16 mouse cellular contexts compared by ENCODE assay signal in the genomic region with DNA sequence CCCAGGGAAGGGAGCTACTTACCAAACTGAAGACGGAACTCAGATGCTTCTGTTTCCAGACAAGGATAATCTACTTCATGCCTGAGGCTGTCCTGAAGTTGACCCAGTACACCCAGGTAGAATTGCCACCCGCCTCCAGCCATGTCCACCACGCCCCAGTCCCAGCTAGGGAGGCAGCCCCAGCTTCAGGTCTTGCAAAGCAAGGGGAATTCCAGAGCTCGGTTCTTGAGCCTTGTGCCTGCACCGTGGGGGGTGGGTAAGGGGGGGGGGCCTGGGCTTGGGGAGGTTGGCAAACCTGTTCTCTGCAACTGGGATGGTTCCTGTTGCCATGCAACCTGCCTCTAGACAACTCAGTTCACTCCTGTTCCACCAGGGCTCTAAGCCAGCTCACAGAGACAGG. TPM values are rescaled to one million over a fixed set of nuclear protein-coding genes. Genes with fewer than 3 reads are reported as not detected.
A peak's percentile ranks its signal among the peaks of the same experiment; 100 is the strongest.
DNase-seq lines count a peak whose midpoint lies in the region; ATAC-seq and TF ChIP-seq lines count a peak whose summit lies in the region.
"Had no signal": no experiment of that assay in that cellular context is flagged by ENCODE, and none has a peak within 500 bp of the region (broad histone marks: within the 10 kb centered on the region; RNA-seq: fewer than 3 reads in every experiment).

No protein-coding gene starts in this region.

- no peak overlapping the region for H3K27ac ChIP-seq in kidney, postnatal 0 days
- no peak overlapping the region for H3K27ac ChIP-seq in limb, embryonic 14.5 days (replicated peaks; ENCODE audit: low read depth, low read length)
- no peak overlapping the region for H3K27ac ChIP-seq in stomach, postnatal 0 days (replicated peaks)

- no peak for DNase-seq in kidney, postnatal 0 days (ENCODE audit: low spot score)
- DNase-seq in kidney, adult 8-10 months = no peak
- DNase-seq in urinary bladder, postnatal 14 days (ENCODE audit: low spot score) = peak; percentile 59
- no peak for DNase-seq in urinary bladder, postnatal 36 days (ENCODE audit: low spot score in 2 of 2)
- DNase-seq in limb, embryonic 14.5 days (ENCODE audit: low spot score) = no peak
- peak; percentile 54 for DNase-seq in stomach, postnatal 0 days (ENCODE audit: low spot score)
- DNase-seq in right cerebral cortex, postnatal 36 days (ENCODE audit: low spot score in 2 of 2) = no peak
- DNase-seq in cerebellum, postnatal 10 days = no peak
- DNase-seq: adrenal gland, postnatal 10 days; cerebellum, adult 9-11 months; liver; right cerebral cortex, postnatal 4 days; thymus, postnatal 25 days had no signal

- H3K27me3 ChIP-seq in kidney, postnatal 0 days (ENCODE audit: insufficient read depth, low read length) = peaks cover 17% of the 10 kb centered on the region; the same call in 1 of the 2 replicates
- peaks cover 60% of the 10 kb centered on the region for H3K27me3 ChIP-seq in limb, embryonic 14.5 days (ENCODE audit: control insufficient read depth, insufficient read depth, low read length)
- H3K27me3 ChIP-seq in stomach, postnatal 0 days (ENCODE audit: control insufficient read depth, insufficient read depth, low read length) = peaks cover 7% of the 10 kb centered on the region; the same call in 1 of the 2 replicates
- H3K27me3 ChIP-seq: Patski had no signal

- H3K9me3 ChIP-seq in kidney, postnatal 0 days (replicated peaks; ENCODE audit: low read length) = no peaks in the 10 kb centered on the region
- no peaks in the 10 kb centered on the region for H3K9me3 ChIP-seq in limb, embryonic 14.5 days (ENCODE audit: control insufficient read depth, low read length)
- H3K9me3 ChIP-seq in stomach, postnatal 0 days (ENCODE audit: control insufficient read depth, low read length) = no peaks in the 10 kb centered on the region

- TF ChIP-seq POLR2A in limb, embryonic 14.5 days (IDR thresholded peaks at IDR 0.05; ENCODE audit: borderline replicate concordance, extremely low read depth, insufficient read depth, insufficient read length) = no peak

- TF ChIP-seq CTCF in kidney, postnatal 0 days (IDR thresholded peaks at IDR 0.05; ENCODE audit: low read depth) = no peak
- no peak for TF ChIP-seq CTCF in stomach, postnatal 0 days (IDR thresholded peaks at IDR 0.05; ENCODE audit: low read depth)

- ATAC-seq in kidney, postnatal 0 days (replicated peaks; ENCODE audit: low FRiP score, low read depth) = no peak
- ATAC-seq in limb, embryonic 14.5 days (ENCODE audit: low FRiP score, low read depth) = no peak
- ATAC-seq in stomach, postnatal 0 days (ENCODE audit: low FRiP score, low TSS enrichment) = no peak
- ATAC-seq: CD4-positive, CD25-positive, alpha-beta regulatory T cell, adult 4 months; inflammation-experienced regulatory T-cells, adult 6 months; Patski had no signal

- TF ChIP-seq EP300 in stomach, postnatal 0 days (optimal IDR thresholded peaks at IDR 0.05) = no peak

- no peak overlapping the region for H3K9ac ChIP-seq in kidney, postnatal 0 days (ENCODE audit: low read depth, low read length)
- no peak overlapping the region for H3K9ac ChIP-seq in limb, embryonic 14.5 days (ENCODE audit: low read depth, low read length, severe bottlenecking)
- H3K9ac ChIP-seq in stomach, postnatal 0 days (ENCODE audit: low read length) = no peak overlapping the region

- no peak overlapping the region for H3K4me3 ChIP-seq in kidney, postnatal 0 days (replicated peaks; ENCODE audit: low read depth, low read length)
- peak overlapping the region; percentile 55 for H3K4me3 ChIP-seq in limb, embryonic 14.5 days (replicated peaks; ENCODE audit: low read length)
- peak overlapping the region; percentile 64; the same call in 1 of the 2 replicates for H3K4me3 ChIP-seq in stomach, postnatal 0 days (ENCODE audit: low read depth, low read length)

- peaks cover 10% of the 10 kb centered on the region; the same call in 1 of the 2 replicates for H3K4me1 ChIP-seq in kidney, postnatal 0 days (replicated peaks; ENCODE audit: insufficient read depth, low read length)
- peaks cover 30% of the 10 kb centered on the region for H3K4me1 ChIP-seq in limb, embryonic 14.5 days (ENCODE audit: control insufficient read depth, insufficient read depth, low read length)
- H3K4me1 ChIP-seq in stomach, postnatal 0 days (replicated peaks; ENCODE audit: control insufficient read depth, insufficient read depth) = peaks cover 3% of the 10 kb centered on the region; the same call in 1 of the 2 replicates

- no peaks in the 10 kb centered on the region for H3K36me3 ChIP-seq in kidney, postnatal 0 days (ENCODE audit: insufficient read depth, low read length)
- H3K36me3 ChIP-seq in limb, embryonic 14.5 days (ENCODE audit: control insufficient read depth, insufficient read depth, low read length) = no peaks in the 10 kb centered on the region
- no peaks in the 10 kb centered on the region for H3K36me3 ChIP-seq in stomach, postnatal 0 days (ENCODE audit: control insufficient read depth, insufficient read depth, low read length)

- peak overlapping the region; percentile 84; the same call in 1 of the 2 replicates for H3K4me2 ChIP-seq in kidney, postnatal 0 days (ENCODE audit: low read length)
- H3K4me2 ChIP-seq in limb, embryonic 14.5 days (replicated peaks; ENCODE audit: low read depth, low read length, severe bottlenecking) = peak overlapping the region; percentile 82; the same call in 1 of the 2 replicates
- peak overlapping the region; percentile 31 for H3K4me2 ChIP-seq in stomach, postnatal 0 days (replicated peaks; ENCODE audit: low read depth)

- WGBS in kidney, postnatal 0 days = 32% methylated on average over 5 of the region's 5 CpGs
- WGBS in limb, embryonic 14.5 days = 20% methylated on average over 5 of the region's 5 CpGs
- WGBS in stomach, postnatal 0 days = 34% methylated on average over 5 of the region's 5 CpGs

RNA-seq across cellular contexts. Expression of a gene that starts 2.1 kb away (rescaled TPM):
- polyA plus RNA-seq in kidney, postnatal 0 days (2015; fragmentation: Nextera tagmentation; extraction: Ambion mirVana) = 17.5 and 26.5 TPM in 2 replicates
- polyA plus RNA-seq in limb, embryonic 14.5 days (2012; rRNA removed) = 15.4 and 16.0 TPM in 2 replicates
- polyA plus RNA-seq in limb, embryonic 14.5 days (2014; fragmentation: Nextera tagmentation; extraction: Ambion mirVana) = 16.0 and 23.0 TPM in 2 replicates
- polyA plus RNA-seq in stomach, postnatal 0 days (2015; fragmentation: Nextera tagmentation; extraction: Ambion mirVana) = 45.3 and 59.7 TPM in 2 replicates

Comparison
In these comparisons a context has a peak if more than half of its experiments do, and no peak if none do; other contexts are left out.
1. DNase-seq: peak in urinary bladder, postnatal 14 days (single experiment) and stomach, postnatal 0 days (single experiment); none in kidney, postnatal 0 days (single experiment), kidney, adult 8-10 months (0 of 2), urinary bladder, postnatal 36 days (0 of 2), limb, embryonic 14.5 days (single experiment), right cerebral cortex, postnatal 36 days (0 of 2) and cerebellum, postnatal 10 days (0 of 2).
2. H3K4me2 ChIP-seq: peak in every context shown above with its lines; median percentile 84 in kidney, postnatal 0 days; 82 in limb, embryonic 14.5 days; 31 in stomach, postnatal 0 days.